Mouse (Mus musculus) midbrain, embryonic 12.5 days (tissue): Measurements from ENCODE around the gene Sirt1. TPM values are rescaled to one million over a fixed set of nuclear protein-coding genes. Genes with fewer than 3 reads are reported as not detected.
"Not testable (repeated sequence)": the region's sequence is repeated elsewhere in the genome, so short reads cannot be mapped to it uniquely, and the experiment has no call there.

Experiments
- ATAC-seq: fragments of 200-750 bp; cut with Nextera tagmentation; 2 replicates; pipeline ENCODE4 v1.8.0; 2017; ENCODE audit warnings: low read depth, moderate TSS enrichment, moderate library complexity; ENCODE audit not compliant: low FRiP score
- H3K27ac ChIP-seq: fragments of 300-500 bp; sonication (generic); replicated peaks from 2 replicates; pipeline ENCODE4 v1.5.1; 2016; ENCODE audit warnings: mild to moderate bottlenecking
- H3K27me3 ChIP-seq: fragments of 300-500 bp; sonication (generic); 2 replicates; pipeline ENCODE4 v1.6.1; 2016; ENCODE audit warnings: mild to moderate bottlenecking
- H3K36me3 ChIP-seq: fragments of 300-500 bp; sonication (generic); 2 replicates; pipeline ENCODE4 v1.6.1; 2016
- H3K4me1 ChIP-seq: fragments of 300-500 bp; sonication (generic); 2 replicates; pipeline ENCODE4 v1.6.1; 2016
- H3K4me2 ChIP-seq: fragments of 300-500 bp; sonication (generic); replicated peaks from 2 replicates; pipeline ENCODE4 v1.6.1; 2016; ENCODE audit warnings: mild to moderate bottlenecking, moderate library complexity
- H3K4me3 ChIP-seq: fragments of 300-500 bp; sonication (generic); 2 replicates; pipeline ENCODE4 v1.5.1; 2016; ENCODE audit warnings: mild to moderate bottlenecking
- H3K9ac ChIP-seq: fragments of 300-500 bp; sonication (generic); replicated peaks from 2 replicates; pipeline ENCODE4 v1.6.1; 2016; ENCODE audit warnings: mild to moderate bottlenecking, moderate library complexity
- H3K9me3 ChIP-seq: fragments of 300-500 bp; sonication (generic); 2 replicates; pipeline ENCODE4 v1.6.1; 2016; ENCODE audit warnings: mild to moderate bottlenecking
- WGBS: fragments of 180-500 bp; shearing (Covaris S2); methylation state at CpG from one replicate; pipeline ENCODE4 v1.1.7; 2016; 5-methylcytosine and 5-hydroxymethylcytosine counted together
- polyA plus RNA-seq: library from polyadenylated mRNA; unstranded; fragments of >200 nt; fragmentation: Nextera tagmentation; extraction: Ambion mirVana; gene quantifications from 2 replicates; pipeline ENCODE4 v1.2.1, GENCODE M21; 2016

The Sirt1 gene
- polyA plus RNA-seq, 1 experiment from 2014 or later, result 5.8 TPM

GRCm38 (mm10) chr10:63385897-63386296 is 4.4 kb upstream of the Sirt1 start:
- not testable (repeated sequence) for ATAC-seq, H3K27ac ChIP-seq, H3K4me1 ChIP-seq, H3K36me3 ChIP-seq, H3K9me3 ChIP-seq, H3K9ac ChIP-seq
- Histone ChIP-seq H3K27me3 (peaks cover 12% of the 10 kb centered on the region), H3K4me3 (peak overlapping the region; percentile 59), H3K4me2 (peak overlapping the region; percentile 71)
- 28% methylated on average over 5 of the region's 5 CpGs for WGBS

GRCm38 (mm10) chr10:63382372-63383279 is 1.1 kb upstream of the Sirt1 start, which contains the start of gene Dnajc12:
TSS of gene Dnajc12 (plus strand) at chr10:63382443.
- H3K36me3 ChIP-seq, result no peaks in the 10 kb centered on the region
- H3K4me3 ChIP-seq, result peak within 1 kb of the TSS; percentile 56
- H3K4me2 ChIP-seq, result peak within 1 kb of the TSS; percentile 91
- peaks cover 7% of the 10 kb centered on the region for H3K4me1 ChIP-seq
- H3K27ac ChIP-seq, result no peak within 1 kb of the TSS
- H3K9me3 ChIP-seq, result no peaks in the 10 kb centered on the region
- WGBS, result under 1% methylated on average over 28 of the region's 28 CpGs
- H3K9ac ChIP-seq, result peak within 1 kb of the TSS; percentile 65
- peaks cover 24% of the 10 kb centered on the region for H3K27me3 ChIP-seq
- peak; percentile 93 for ATAC-seq

DNA sequence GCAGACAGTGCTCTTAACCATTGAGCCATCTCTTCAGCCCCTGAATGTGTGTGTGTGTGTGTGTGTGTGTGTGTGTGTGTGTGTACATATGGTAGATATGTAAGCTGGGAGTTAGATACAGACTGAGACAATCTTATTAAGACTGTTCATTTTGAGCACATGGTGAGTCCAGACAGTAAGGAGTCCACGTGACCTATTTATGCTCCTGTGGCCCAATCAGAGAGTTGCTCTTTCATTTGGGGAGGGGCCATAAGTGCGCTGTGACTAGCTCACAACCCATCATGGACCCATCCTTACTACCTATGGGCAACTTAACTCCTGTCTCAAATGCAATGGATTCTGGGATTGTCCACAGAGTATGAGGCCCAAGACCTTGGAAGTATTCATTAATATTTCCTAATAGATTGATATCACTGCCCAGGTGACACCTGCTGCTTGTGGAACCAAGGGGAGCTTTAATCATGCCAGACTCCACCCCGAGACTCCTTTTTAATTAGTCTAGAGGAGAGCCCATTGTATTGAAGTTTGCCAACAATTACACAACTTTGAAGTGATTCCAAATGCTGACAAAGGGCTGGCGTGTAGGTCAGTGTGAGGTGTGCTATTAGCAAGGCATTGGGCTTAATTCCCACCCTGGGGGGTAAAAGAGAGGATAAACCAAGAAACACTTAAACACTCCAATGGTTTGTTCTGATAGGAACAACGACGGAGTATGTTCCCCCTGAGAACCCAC is 2.4 kb downstream of the Sirt1 start:
- ATAC-seq, result no peak
- WGBS, result 68% methylated on average over 6 of the region's 6 CpGs
- no peak overlapping the region for H3K4me3 ChIP-seq
- no peak overlapping the region for H3K4me2 ChIP-seq
- H3K27me3 ChIP-seq, result peaks cover 24% of the 10 kb centered on the region
- H3K4me1 ChIP-seq, result peaks cover 7% of the 10 kb centered on the region
- H3K9me3 ChIP-seq, result no peaks in the 10 kb centered on the region
- H3K9ac ChIP-seq, result no peak overlapping the region
- H3K27ac ChIP-seq, result no peak overlapping the region
- no peaks in the 10 kb centered on the region for H3K36me3 ChIP-seq

DNA sequence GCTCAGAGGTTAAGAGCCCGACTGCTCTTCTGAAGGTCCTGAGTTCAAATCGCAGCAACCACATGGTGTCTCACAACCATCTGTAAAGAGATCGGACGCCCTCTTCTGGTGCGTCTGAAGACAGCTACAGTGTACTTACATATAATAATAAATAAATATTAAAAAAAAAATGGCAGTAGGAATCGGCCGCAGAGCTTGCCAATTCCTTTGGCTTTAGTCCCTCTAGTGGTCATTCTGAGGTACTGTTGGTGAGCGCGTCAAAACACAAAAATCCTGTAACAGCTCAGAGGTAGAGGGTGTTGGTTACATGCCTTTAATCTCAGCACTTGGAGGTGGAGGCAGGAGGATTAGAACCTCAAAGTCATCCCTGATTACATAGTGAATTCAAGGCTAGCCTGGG is 4.0 kb downstream of the Sirt1 start:
- peaks cover 24% of the 10 kb centered on the region for H3K27me3 ChIP-seq
- H3K4me2 ChIP-seq, result no peak overlapping the region
- 0 out of 2 replicates have a peak, but pooled peaks have one; percentile 24 for ATAC-seq
- peaks cover 7% of the 10 kb centered on the region for H3K4me1 ChIP-seq
- H3K9me3 ChIP-seq, result no peaks in the 10 kb centered on the region
- H3K9ac ChIP-seq, result no peak overlapping the region
- 20% methylated on average over 9 of the region's 9 CpGs for WGBS
- no peaks in the 10 kb centered on the region for H3K36me3 ChIP-seq
- H3K4me3 ChIP-seq, result no peak overlapping the region
- H3K27ac ChIP-seq, result no peak overlapping the region

- ATAC-seq, result no peak
- Histone ChIP-seq H3K9me3 (no peaks in the 10 kb centered on the region), H3K4me3 (no peak overlapping the region), H3K9ac (no peak overlapping the region), H3K27me3 (peaks cover 16% of the 10 kb centered on the region), H3K4me1 (peaks cover under 1% of the 10 kb centered on the region; the same call in 1 of the 2 replicates), H3K36me3 (no peaks in the 10 kb centered on the region), H3K27ac (no peak overlapping the region), H3K4me2 (no peak overlapping the region)
- WGBS, result 81% methylated on average over 5 of the region's 5 CpGs
These were observed 5.2 kb downstream of the Sirt1 start for GRCm38 (mm10) chr10:63376303-63376702.

DNA sequence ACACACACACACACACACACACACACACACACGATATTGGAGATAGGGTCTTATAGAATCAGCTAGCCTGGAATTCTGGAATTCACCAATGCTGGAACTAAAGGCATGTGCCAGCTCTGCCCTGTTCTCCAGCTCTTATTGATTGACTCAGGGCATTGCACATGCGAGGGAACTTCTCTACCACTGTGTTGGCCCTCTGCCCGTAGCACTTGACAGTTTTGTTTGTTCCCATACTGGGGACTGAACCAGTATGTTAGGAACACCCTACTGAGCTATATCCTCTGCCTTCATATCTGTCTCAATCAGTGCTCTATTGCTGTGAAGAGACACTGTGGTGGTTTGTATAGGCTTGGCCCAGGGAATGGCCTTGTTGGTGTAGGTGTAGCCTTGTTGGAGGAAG is 13.5 kb downstream of the Sirt1 start:
- no peaks in the 10 kb centered on the region for H3K9me3 ChIP-seq
- no peaks in the 10 kb centered on the region for H3K27me3 ChIP-seq
- WGBS, result 84% methylated on average over 3 of the region's 3 CpGs
- no peak overlapping the region for H3K4me3 ChIP-seq
- H3K4me1 ChIP-seq, result no peaks in the 10 kb centered on the region
- no peak overlapping the region for H3K4me2 ChIP-seq
- H3K9ac ChIP-seq, result no peak overlapping the region
- no peak for ATAC-seq
- H3K36me3 ChIP-seq, result no peaks in the 10 kb centered on the region
- H3K27ac ChIP-seq, result no peak overlapping the region

DNA sequence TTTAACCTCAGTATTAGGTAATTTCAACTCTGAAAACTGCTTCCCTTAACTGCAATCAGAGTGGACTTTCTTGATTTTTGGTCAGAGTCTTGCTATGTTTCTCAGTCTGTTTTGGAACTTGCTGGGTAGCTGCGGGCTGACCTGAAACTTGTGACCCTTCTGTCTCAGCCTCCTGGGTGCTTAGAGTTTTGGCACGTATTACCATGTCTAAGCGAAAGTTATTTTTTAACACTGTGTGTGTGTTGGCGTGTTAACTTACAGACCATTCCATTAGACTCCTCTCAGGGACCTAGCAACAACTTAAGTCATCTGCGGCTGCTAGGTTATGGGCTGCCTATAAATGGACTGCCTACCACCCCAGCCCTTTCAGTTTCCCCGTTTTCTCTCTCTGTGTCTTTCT is 14.1 kb downstream of the Sirt1 start:
- H3K27me3 ChIP-seq, result no peaks in the 10 kb centered on the region
- H3K4me3 ChIP-seq, result no peak overlapping the region
- no peaks in the 10 kb centered on the region for H3K9me3 ChIP-seq
- H3K9ac ChIP-seq, result no peak overlapping the region
- WGBS, result 83% methylated on average over 6 of the region's 6 CpGs
- no peak overlapping the region for H3K27ac ChIP-seq
- H3K4me1 ChIP-seq, result no peaks in the 10 kb centered on the region
- H3K4me2 ChIP-seq, result no peak overlapping the region
- ATAC-seq, result no peak
- no peaks in the 10 kb centered on the region for H3K36me3 ChIP-seq

DNA sequence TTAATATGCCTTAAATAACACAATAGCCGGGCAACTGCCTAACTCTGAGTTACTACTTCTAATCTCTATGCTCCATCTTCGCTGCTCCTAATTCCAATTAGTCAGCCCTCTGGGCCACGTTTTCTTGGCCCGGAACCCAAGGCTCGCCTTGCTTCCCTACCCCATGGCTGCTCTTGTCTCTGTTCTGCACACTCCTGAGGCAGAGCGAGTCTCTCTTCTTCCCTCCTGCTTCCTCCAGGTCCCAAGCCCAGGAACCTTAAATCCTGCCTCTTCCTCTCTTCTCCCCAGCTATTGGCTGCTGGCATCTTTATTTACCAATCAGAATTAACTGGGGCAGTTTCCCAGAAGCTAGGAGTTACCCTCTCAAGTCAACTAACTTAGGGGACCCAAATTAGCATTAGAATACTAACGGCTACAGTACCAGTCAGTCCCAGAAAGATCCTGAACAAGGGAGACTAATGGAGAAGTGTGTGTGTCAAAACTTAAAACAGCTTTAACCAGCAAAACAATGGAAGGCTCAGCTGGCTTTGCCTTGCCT is 15.5 kb downstream of the Sirt1 start:
- Histone ChIP-seq H3K27me3 (no peaks in the 10 kb centered on the region), H3K4me1 (no peaks in the 10 kb centered on the region), H3K27ac (no peak overlapping the region), H3K9ac (no peak overlapping the region), H3K9me3 (no peaks in the 10 kb centered on the region), H3K4me3 (no peak overlapping the region), H3K4me2 (no peak overlapping the region), H3K36me3 (no peaks in the 10 kb centered on the region)
- 53% methylated on average over 7 of the region's 7 CpGs for WGBS
- no peak for ATAC-seq

DNA sequence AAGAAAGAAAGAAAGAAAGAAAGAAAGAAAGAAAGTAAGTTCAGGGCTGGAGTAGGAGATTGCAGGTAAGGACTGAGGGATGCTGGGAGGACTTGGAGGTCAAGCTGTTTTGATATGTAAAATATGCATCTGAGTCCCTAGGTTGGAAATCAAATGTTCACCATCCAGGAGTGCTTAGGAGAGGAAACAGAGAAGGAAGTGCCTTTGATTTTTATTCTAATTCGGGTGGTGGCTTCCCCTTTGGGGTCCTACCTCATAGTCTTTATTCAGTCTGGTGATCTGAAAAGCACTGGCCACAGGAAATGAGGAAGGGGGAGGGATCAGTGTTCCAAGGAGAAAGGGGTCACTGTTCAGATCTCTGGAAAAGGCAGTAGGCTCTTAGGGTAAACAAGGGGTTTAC is 21.0 kb downstream of the Sirt1 start:
- no peaks in the 10 kb centered on the region for H3K36me3 ChIP-seq
- no peak overlapping the region for H3K4me2 ChIP-seq
- no peak overlapping the region for H3K27ac ChIP-seq
- no peaks in the 10 kb centered on the region for H3K27me3 ChIP-seq
- H3K9me3 ChIP-seq, result no peaks in the 10 kb centered on the region
- no peak overlapping the region for H3K4me3 ChIP-seq
- H3K4me1 ChIP-seq, result no peaks in the 10 kb centered on the region
- WGBS, result 71% methylated on average over 1 of the region's 1 CpGs
- ATAC-seq, result no peak
- H3K9ac ChIP-seq, result no peak overlapping the region

GRCm38 (mm10) chr10:63352111-63352510 is 29.4 kb downstream of the Sirt1 start:
- H3K36me3 ChIP-seq, result no peaks in the 10 kb centered on the region
- ATAC-seq, result no peak
- H3K4me2 ChIP-seq, result no peak overlapping the region
- no peaks in the 10 kb centered on the region for H3K9me3 ChIP-seq
- 90% methylated on average over 5 of the region's 5 CpGs for WGBS
- no peaks in the 10 kb centered on the region for H3K4me1 ChIP-seq
- no peaks in the 10 kb centered on the region for H3K27me3 ChIP-seq
- no peak overlapping the region for H3K4me3 ChIP-seq
- H3K9ac ChIP-seq, result no peak overlapping the region
- no peak overlapping the region for H3K27ac ChIP-seq

- not testable (repeated sequence) for H3K27me3 ChIP-seq, H3K27ac ChIP-seq, H3K4me3 ChIP-seq, H3K4me1 ChIP-seq, ATAC-seq, H3K9me3 ChIP-seq, H3K9ac ChIP-seq, H3K36me3 ChIP-seq, H3K4me2 ChIP-seq
- 89% methylated on average over 7 of the region's 7 CpGs for WGBS
These were observed 30.4 kb downstream of the Sirt1 start for GRCm38 (mm10) chr10:63351099-63351498.

DNA sequence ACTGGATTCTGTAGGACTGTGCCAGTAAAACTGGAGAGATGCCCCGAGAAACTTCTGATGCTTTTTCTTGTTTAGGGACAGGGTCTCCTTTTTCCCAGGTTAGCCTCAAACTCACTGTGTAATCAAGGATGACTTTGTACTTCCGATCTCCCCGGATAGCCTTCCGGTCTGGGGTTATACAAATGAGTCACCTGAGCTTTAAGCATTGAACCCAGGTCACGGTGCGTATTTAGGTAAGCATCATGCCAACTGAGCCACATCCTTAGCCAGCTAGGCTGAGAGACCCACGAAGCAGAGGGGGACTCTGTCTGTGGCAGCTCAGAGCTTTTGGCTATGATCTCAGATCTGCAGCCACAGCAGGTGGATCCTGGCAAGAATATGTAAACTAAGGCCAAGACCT is 30.8 kb downstream of the Sirt1 start:
- no peaks in the 10 kb centered on the region for H3K27me3 ChIP-seq
- no peak for ATAC-seq
- WGBS, result 89% methylated on average over 7 of the region's 7 CpGs
- no peaks in the 10 kb centered on the region for H3K9me3 ChIP-seq
- H3K9ac ChIP-seq, result no peak overlapping the region
- no peak overlapping the region for H3K4me2 ChIP-seq
- H3K27ac ChIP-seq, result no peak overlapping the region
- no peak overlapping the region for H3K4me3 ChIP-seq
- no peaks in the 10 kb centered on the region for H3K36me3 ChIP-seq
- H3K4me1 ChIP-seq, result no peaks in the 10 kb centered on the region
